Mouse (Mus musculus) left cerebral cortex, adult 9 months (tissue): Measurements from ENCODE around the gene Pkd1.
A peak's percentile ranks its signal among the peaks of the same experiment; 100 is the strongest.

Source experiments
- DNase-seq, 2 experiments: peaks; one replicate each; pipeline ENCODE4 v3.0.0; 2022; ENCODE audit warnings: low spot score in 2 of 2

The Pkd1 gene

GRCm38 (mm10) chr17:24608370-24608769 lies 58.7 kb downstream of the Pkd1 start:
- DNase-seq = no peak

DNA sequence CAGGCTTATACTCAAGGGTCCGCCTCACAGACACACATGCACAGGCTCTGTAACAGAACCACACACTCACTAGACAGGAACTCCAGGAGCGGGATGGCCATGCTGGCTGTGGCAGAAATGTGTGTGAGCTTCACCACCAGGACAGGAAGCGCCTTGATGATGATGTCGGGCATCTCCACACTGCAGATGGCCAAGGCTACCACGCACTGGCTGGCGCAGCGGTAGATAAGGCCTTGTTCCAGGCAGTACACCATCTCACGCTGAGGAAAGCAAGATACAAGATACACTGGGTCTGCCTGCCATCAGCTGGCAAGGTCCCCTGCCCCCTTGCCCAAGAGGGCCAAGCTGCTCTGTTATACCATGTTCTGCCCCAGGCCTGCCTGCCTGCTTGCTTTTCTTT lies 59.2 kb downstream of the Pkd1 start:
- DNase-seq = no peak

DNA sequence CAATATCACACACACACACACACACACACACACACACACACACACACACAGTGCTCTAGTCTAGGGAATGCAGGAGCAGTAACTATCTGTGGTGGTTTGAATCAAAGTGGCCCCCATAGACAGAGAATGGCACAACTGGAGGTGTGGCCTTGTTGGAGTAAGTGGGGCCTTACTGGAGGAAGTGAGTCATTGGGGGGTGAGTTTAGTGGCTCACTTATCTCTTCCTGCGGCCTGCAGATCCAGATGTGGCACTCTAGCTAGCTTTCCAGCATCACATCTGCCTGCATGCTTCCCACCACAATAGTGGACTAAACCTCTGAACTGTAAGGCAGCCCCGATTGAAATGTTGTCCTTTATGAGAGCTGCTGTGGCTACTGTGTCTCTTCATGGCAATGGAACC lies 61.1 kb downstream of the Pkd1 start:
- DNase-seq = no peak

GRCm38 (mm10) chr17:24617561-24618194 lies 68.0 kb downstream of the Pkd1 start:
- no peak for DNase-seq

DNA sequence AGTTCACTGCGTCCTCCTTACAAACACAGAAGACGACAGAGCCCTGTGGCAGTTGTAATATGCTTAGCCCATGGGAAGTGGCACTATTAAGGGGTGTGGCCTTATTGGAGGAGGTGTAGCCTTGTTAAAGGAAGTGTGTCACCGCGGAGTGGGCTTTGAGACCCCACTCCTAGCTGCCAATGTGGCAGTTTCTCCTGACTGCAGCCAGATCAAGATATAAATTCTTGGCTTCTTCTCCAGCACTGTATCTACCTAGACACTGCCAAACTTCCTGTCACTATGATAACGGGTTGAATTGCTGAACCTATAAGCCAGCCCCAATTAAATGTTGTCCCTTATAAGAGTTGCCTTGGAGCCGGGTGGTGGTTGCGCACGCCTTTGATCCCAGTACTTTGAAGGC lies 75.8 kb downstream of the Pkd1 start:
- DNase-seq = no peak

DNA sequence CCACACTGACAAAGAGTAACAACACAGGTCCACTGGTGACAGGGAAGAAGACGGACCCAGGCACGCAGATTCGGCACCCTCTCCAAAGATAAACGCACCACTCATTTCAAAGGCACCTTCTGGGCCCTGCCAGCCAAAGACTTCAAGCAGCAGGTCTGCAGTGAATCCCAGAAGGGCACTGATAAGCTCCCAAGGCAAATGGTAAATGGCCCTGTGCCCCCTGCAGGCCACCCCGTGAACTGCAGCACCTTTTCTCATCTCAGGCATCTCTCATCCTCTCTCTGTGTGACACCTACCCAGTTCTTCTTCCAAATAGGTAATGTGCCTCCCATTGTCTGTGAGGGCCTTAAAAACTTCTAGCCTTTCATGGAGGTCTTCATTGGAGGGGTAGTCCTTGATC lies 79.0 kb downstream of the Pkd1 start:
- DNase-seq = peak in 1 of 2 experiments; percentile 81

- peak in 1 of 2 experiments; percentile 49 for DNase-seq
These were observed 80.4 kb downstream of the Pkd1 start for GRCm38 (mm10) chr17:24630072-24630471.

- peak in 1 of 2 experiments; percentile 80 for DNase-seq
These were observed 82.7 kb downstream of the Pkd1 start, which contains the start of the genes Tsc2 and Nthl1 for GRCm38 (mm10) chr17:24632167-24632812. Tsc2 (minus strand) TSS chr17:24632630. Nthl1 (plus strand) TSS chr17:24632680.

DNA sequence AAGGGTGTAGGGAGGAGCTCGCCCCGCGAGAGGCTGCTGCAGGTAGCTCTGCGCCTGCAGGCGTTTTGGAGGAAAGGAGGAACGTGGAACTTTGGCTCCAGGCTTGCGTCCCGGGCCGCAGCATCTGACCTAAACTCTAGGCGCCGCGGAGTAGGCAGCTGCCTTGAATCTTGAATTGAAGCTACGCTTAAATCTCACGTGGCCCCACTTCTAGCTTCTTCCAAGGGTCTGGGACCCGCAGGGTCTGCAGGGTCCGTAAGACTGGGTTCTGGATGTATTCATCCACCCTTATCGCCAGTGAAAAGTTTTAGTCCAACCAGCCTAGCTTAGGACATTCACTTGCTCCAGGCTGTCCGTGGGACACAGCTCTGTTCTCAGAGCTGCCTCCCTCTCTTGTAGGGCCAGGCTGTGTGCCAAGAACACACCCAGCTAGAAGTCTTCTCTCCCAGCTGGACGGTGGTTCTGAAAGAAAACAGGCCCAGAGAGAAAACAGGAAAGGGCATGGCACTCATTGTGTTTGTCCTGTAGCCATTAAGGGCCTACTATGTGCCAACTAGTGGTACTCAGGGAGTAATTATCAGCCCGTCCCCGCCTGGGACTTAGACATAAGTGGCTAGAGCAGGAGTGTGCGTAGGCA lies 83.3 kb downstream of the Pkd1 start:
- no peak for DNase-seq

DNA sequence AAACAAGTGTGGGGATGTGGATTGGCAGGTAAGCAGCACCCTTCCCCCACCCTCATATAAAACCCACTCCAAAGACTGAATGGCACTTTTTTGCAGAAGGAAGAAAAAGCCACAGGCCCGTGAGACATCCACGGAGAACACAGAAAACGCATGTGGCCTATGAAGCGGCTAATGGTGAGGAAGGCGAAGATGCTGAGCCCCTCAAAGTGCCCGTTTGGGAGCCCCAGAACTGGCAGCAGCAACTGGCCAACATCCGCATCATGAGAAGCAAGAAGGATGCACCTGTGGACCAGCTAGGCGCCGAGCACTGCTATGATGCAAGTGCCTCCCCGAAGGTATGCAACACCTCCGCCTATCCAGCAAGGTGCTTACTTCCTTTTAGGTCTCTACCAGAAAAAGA lies 84.2 kb downstream of the Pkd1 start:
- DNase-seq = no peak

DNA sequence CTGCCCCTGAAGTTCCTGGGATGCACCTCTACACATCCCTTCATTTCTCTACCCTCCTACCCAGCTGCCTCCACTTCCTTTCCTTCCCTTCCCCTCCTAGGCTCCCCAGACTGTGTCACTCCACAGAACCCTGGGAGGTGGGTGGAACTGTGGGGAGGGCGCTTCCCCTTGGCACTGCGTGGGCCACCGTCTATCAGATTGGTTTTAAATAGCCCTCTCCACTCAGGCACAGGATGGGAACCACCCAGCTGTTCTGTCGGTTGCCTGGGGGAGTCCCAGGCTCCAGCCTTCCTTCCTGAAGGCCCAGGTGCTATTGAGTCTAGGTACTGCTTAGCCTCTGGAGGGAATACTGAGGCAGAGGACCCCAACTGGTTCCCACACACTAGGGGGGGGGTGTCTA lies 85.4 kb downstream of the Pkd1 start:
- DNase-seq = peak in 1 of 2 experiments; percentile 47

DNA sequence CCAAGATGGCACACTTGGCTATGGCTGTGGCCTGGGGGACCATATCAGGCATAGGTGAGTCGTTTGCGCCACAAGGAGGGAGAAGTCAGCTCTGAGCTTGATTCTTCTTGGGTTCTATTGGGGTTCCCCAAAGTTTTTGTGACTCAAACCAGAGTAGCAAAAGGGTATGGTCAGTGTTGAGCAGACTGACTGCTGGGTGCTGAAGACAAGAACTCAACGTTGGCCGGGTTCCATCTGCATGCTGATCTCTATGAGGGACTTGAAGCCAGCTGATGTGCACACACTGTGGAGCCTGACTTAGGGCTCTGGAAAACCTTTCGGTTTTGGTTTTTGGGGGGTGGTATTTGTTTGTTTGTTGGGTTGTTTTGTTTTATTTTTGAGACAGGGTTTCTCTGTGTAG lies 86.1 kb downstream of the Pkd1 start:
- no peak for DNase-seq

GRCm38 (mm10) chr17:24636781-24637481 lies 87.3 kb downstream of the Pkd1 start:
- no peak for DNase-seq

GRCm38 (mm10) chr17:24638214-24638613 lies 88.6 kb downstream of the Pkd1 start:
- DNase-seq = no peak

DNA sequence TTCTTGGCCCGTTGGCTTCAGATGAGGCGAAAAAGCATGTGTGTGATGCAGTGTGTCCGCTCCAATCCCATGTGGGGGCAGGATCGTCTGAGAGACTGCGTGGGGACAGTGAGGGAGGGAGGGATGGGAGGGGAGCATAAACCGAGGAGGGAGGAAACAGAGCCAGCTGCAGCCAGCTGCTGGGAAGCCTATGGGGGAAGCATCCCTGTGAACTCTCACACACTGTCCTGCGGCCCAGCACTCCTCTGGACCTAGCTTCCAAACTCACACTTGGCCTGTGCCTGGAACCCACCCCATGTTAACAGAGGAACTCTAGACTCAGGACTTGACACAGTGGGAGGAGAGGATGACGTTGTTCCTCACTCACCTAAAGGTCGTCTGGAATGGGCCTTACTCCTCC lies 89.2 kb downstream of the Pkd1 start:
- DNase-seq = no peak

- DNase-seq = no peak
These were observed 89.9 kb downstream of the Pkd1 start for GRCm38 (mm10) chr17:24639571-24639988.

GRCm38 (mm10) chr17:24640119-24640518 lies 90.5 kb downstream of the Pkd1 start:
- no peak for DNase-seq

DNA sequence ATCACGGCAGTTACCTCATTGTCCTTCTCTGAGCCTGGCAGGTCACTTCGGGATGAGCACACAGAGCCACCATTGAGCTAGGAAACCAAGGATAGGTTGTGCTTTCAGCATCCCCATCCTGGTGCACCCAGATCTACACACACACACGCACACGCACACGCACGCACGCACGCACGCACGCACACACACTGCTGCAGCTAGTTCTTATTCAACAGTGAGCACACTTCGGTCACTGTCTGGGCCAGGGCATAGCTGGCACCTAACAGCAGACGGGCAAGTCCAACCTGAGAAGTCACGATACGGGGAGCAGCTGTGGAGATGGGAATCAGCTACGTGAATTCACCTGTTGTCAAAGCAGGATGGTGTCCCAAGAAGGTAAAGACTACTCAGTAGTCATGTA lies 90.9 kb downstream of the Pkd1 start:
- DNase-seq = no peak

DNA sequence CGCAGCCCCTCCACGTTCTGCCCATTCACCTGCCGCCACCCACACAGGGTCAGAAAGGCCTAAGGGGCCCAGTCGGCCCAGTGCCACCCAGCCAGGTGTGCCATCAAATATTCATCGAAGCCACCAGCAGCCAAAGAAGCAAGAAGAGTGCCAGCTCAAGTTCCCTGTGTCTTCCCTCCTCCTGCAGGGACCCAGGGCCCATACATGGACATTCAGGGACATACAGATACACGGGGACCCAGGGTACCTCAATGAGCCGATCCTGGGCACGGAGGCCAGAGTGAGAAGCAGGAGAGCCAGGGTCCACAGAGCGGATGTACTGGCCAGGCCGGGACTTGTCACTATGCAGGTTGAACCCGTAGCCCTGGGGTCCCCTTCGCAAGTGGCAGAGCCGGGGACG lies 92.3 kb downstream of the Pkd1 start:
- DNase-seq = no peak

DNA sequence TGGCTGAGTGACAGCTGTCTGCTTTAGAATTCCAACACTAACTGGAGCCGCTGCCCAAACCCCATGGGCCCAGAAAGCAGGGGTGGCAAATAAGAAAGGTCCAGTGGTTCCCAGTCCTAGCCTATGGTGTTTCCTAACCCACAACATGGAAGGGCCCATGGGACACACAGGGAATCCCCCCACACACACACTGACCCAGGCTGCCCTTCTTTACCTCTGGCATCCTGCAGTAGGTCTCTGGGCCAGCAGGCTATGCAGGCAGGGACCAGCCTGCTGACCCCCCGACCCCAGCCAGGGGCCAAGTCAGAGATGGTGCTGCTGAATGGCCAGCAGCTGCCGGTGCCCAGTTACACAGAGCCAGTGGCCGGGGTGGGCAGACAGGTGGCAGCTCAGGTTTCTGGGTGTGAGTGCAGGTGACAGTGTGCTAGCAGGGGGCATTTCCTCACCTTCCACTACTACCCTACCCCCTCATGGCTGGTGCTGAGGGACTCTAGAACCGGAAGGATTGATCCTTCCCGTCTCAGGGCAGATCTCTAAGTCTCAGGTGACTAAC lies 93.2 kb downstream of the Pkd1 start:
- DNase-seq = no peak

GRCm38 (mm10) chr17:24644030-24644715 lies 94.5 kb downstream of the Pkd1 start:
- no peak for DNase-seq
